Mouse (Mus musculus) frontal cortex, adult (tissue): ENCODE data around the gene Hormad2.

Experiments used
- ATAC-seq: cut with Nextera tagmentation; 2 replicates; pipeline ENCODE4 v1.9.2; 2017; ENCODE audit warnings: mild to moderate bottlenecking, moderate library complexity, mixed read lengths; ENCODE audit not compliant: low TSS enrichment

The Hormad2 gene

GRCm38 (mm10) chr11:4340109-4340779 lies 100.7 kb downstream of the Hormad2 start:
- ATAC-seq, result no peak

- ATAC-seq, result no peak
Observed at GRCm38 (mm10) chr11:4339275-4339674, 101.6 kb downstream of the Hormad2 start.

GRCm38 (mm10) chr11:4336693-4337283 lies 104.1 kb downstream of the Hormad2 start:
- no peak for ATAC-seq

- no peak for ATAC-seq
Observed at GRCm38 (mm10) chr11:4335810-4336692, 104.9 kb downstream of the Hormad2 start.

GRCm38 (mm10) chr11:4332961-4333360 lies 107.9 kb downstream of the Hormad2 start:
- no peak for ATAC-seq

- ATAC-seq, result no peak
Observed at GRCm38 (mm10) chr11:4328188-4328587, 112.7 kb downstream of the Hormad2 start.

GRCm38 (mm10) chr11:4323481-4323880 lies 117.4 kb downstream of the Hormad2 start:
- no peak for ATAC-seq

GRCm38 (mm10) chr11:4322943-4323342 lies 118.0 kb downstream of the Hormad2 start:
- ATAC-seq, result no peak

- no peak for ATAC-seq
Observed at GRCm38 (mm10) chr11:4320876-4321275, 120.0 kb downstream of the Hormad2 start.

GRCm38 (mm10) chr11:4319212-4319955 lies 121.5 kb downstream of the Hormad2 start:
- ATAC-seq, result no peak

- no peak for ATAC-seq
Observed at GRCm38 (mm10) chr11:4318011-4318410, 122.9 kb downstream of the Hormad2 start.

GRCm38 (mm10) chr11:4317287-4317686 lies 123.6 kb downstream of the Hormad2 start:
- ATAC-seq, result no peak

- ATAC-seq, result no peak
Observed at GRCm38 (mm10) chr11:4312180-4312579, 128.7 kb downstream of the Hormad2 start.

GRCm38 (mm10) chr11:4310324-4310723 lies 130.6 kb downstream of the Hormad2 start:
- ATAC-seq, result no peak

GRCm38 (mm10) chr11:4309613-4310012 lies 131.3 kb downstream of the Hormad2 start:
- no peak for ATAC-seq

GRCm38 (mm10) chr11:4308514-4309450 lies 132.1 kb downstream of the Hormad2 start:
- no peak for ATAC-seq

- ATAC-seq, result no peak
Observed at GRCm38 (mm10) chr11:4308060-4308513, 132.8 kb downstream of the Hormad2 start.

GRCm38 (mm10) chr11:4306086-4306485 lies 134.8 kb downstream of the Hormad2 start:
- no peak for ATAC-seq

GRCm38 (mm10) chr11:4305090-4305489 lies 135.8 kb downstream of the Hormad2 start:
- ATAC-seq, result no peak

GRCm38 (mm10) chr11:4304203-4304602 lies 136.7 kb downstream of the Hormad2 start:
- no peak for ATAC-seq

GRCm38 (mm10) chr11:4303033-4303432 lies 137.9 kb downstream of the Hormad2 start:
- ATAC-seq, result no peak
